Comparison of ENCODE assay signal across 15 mouse cellular contexts in genomic region chr7:136880386-136880785, GRCm38 (mm10). TPM values are rescaled to one million over a fixed set of nuclear protein-coding genes. Genes with fewer than 3 reads are reported as not detected.
DNase-seq lines count a peak whose midpoint lies in the region; ATAC-seq and TF ChIP-seq lines count a peak whose summit lies in the region.
"Had no signal": no experiment of that assay in that cellular context is flagged by ENCODE, and none has a peak within 500 bp of the region (broad histone marks: within the 10 kb centered on the region; RNA-seq: fewer than 3 reads in every experiment).

No protein-coding gene starts in this region.

- ATAC-seq in frontal cortex, adult (ENCODE audit: low TSS enrichment) = peak; percentile 96
- ATAC-seq in stomach, postnatal 0 days (ENCODE audit: low FRiP score, low TSS enrichment) = no peak
- ATAC-seq: forebrain, embryonic 16.5 days; inflammation-experienced regulatory T-cells, adult 6 months had no signal

- TF ChIP-seq CTCF in stomach, postnatal 0 days (IDR thresholded peaks at IDR 0.05; ENCODE audit: low read depth) = no peak

- H3K9me3 ChIP-seq in stomach, postnatal 0 days (ENCODE audit: control insufficient read depth, low read length) = no peaks in the 10 kb centered on the region
- H3K9me3 ChIP-seq: limb, embryonic 13.5 days had no signal

- no peaks in the 10 kb centered on the region for H3K27me3 ChIP-seq in stomach, postnatal 0 days (ENCODE audit: control insufficient read depth, insufficient read depth, low read length)

- no peak for DNase-seq in frontal cortex, postnatal 25 days (ENCODE audit: low spot score in 2 of 2)
- DNase-seq in layer of hippocampus, adult 9-11 months = peak; percentile 35
- no peak for DNase-seq in layer of hippocampus, adult 9-10 months (ENCODE audit: low spot score)
- DNase-seq in adipocyte (ENCODE audit: low spot score) = peak; percentile 36
- DNase-seq in heart, postnatal 14 days = peak; percentile 29 to 48
- DNase-seq in stomach, postnatal 0 days (ENCODE audit: low spot score) = no peak
- no peak for DNase-seq in thymus, postnatal 36 days
- DNase-seq: cerebellum, adult 11-12 months; lung, adult 2 months had no signal

- no peaks in the 10 kb centered on the region for H3K4me1 ChIP-seq in stomach, postnatal 0 days (replicated peaks; ENCODE audit: control insufficient read depth, insufficient read depth)
- H3K4me1 ChIP-seq: limb, embryonic 13.5 days had no signal

- H3K27ac ChIP-seq in stomach, postnatal 0 days (replicated peaks) = no peak overlapping the region
- H3K27ac ChIP-seq: kidney, postnatal 0 days; limb, embryonic 13.5 days had no signal

- no peak overlapping the region for H3K9ac ChIP-seq in stomach, postnatal 0 days (ENCODE audit: low read length)
- H3K9ac ChIP-seq: limb, embryonic 13.5 days had no signal

- no peak for TF ChIP-seq EP300 in stomach, postnatal 0 days (optimal IDR thresholded peaks at IDR 0.05)

- H3K4me3 ChIP-seq in stomach, postnatal 0 days (ENCODE audit: low read depth, low read length) = no peak overlapping the region
- H3K4me3 ChIP-seq: limb, embryonic 13.5 days; myocyte had no signal

- no peak overlapping the region for H3K4me2 ChIP-seq in stomach, postnatal 0 days (replicated peaks; ENCODE audit: low read depth)
- H3K4me2 ChIP-seq: limb, embryonic 13.5 days had no signal

- H3K36me3 ChIP-seq in stomach, postnatal 0 days (ENCODE audit: control insufficient read depth, insufficient read depth, low read length) = no peaks in the 10 kb centered on the region
- H3K36me3 ChIP-seq: limb, embryonic 13.5 days had no signal

- intact Hi-C loops in heart, postnatal 14 days (cut with DNase I) = no loop called here

- WGBS in stomach, postnatal 0 days = 62% methylated on average over 4 of the region's 4 CpGs

RNA-seq across cellular contexts. Expression of gene Mgmt, which starts 14.0 kb away (rescaled TPM):
- total RNA-seq in heart, postnatal 14 days (2021) = 1 to 10 TPM; 3.4 to 3.6 TPM
- polyA plus RNA-seq in stomach, postnatal 0 days (2015; fragmentation: Nextera tagmentation; extraction: Ambion mirVana) = 5.5 TPM in 2 replicates

Comparison
In these comparisons a context has a peak if more than half of its experiments do, and no peak if none do; other contexts are left out.
1. DNase-seq: peak in layer of hippocampus, adult 9-11 months (single experiment), adipocyte (single experiment) and heart, postnatal 14 days (2 of 2); none in frontal cortex, postnatal 25 days (0 of 2), layer of hippocampus, adult 9-10 months (single experiment), stomach, postnatal 0 days (single experiment) and thymus, postnatal 36 days (0 of 2).